Mouse (Mus musculus): ENCODE measurements around the gene F10. TPM values are rescaled to one million over a fixed set of nuclear protein-coding genes. Genes with fewer than 3 reads are reported as not detected.

Gene F10
- polyA plus RNA-seq (2012; fragmentation: generic; extraction: Trizol) = not detected

DNA sequence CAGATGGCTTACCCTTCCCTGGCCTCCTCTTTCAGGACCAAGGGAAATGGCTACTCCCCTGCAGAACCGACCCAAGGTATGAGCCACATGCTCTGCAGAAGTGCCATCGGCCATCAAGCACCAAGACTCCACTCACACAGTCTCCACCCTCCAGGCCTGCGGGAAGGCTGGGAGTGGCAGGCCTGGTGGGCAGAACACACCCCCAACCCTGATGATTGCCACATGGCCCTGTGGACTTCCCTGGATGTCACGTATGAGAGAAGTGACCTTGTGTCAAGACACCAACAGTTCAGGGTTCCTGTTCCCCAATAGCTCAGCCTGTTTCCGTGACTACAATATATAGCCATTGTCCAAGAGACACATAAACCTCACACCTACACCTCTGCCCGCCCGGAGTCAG is at the start of gene F10:
F10 (plus strand) TSS at position 294 of the 400 bp plus-strand sequence.
- H3K4me2 ChIP-seq (ENCODE audit: low read depth) = no peak within 1 kb of the TSS
- no peak within 1 kb of the TSS for H3ac ChIP-seq (ENCODE audit: control insufficient read depth, insufficient read length)
- TF ChIP-seq POLR2A (IDR thresholded peaks at IDR 0.05; ENCODE audit: insufficient read length, low read depth) (no peak), CEBPB (IDR thresholded peaks at IDR 0.05; ENCODE audit: insufficient read depth, poor library complexity, severe bottlenecking) (no peak), MAX (IDR thresholded peaks at IDR 0.05; ENCODE audit: low read depth) (no peak), E2F4 (IDR thresholded peaks at IDR 0.05; ENCODE audit: insufficient read depth) (no peak), USF1 (IDR thresholded peaks at IDR 0.05; ENCODE audit: low read depth) (no peak), TCF3 (IDR thresholded peaks at IDR 0.05; ENCODE audit: insufficient read length, low read depth) (no peak), MYOD1 (IDR thresholded peaks at IDR 0.05; ENCODE audit: control insufficient read depth in 1 of 3, insufficient read length in 2 of 3, low read depth in 2 of 3) (no peak), TCF12 (IDR thresholded peaks at IDR 0.05; ENCODE audit: insufficient read depth, poor library complexity, severe bottlenecking) (no peak)
- H3K27me3 ChIP-seq (ENCODE audit: control insufficient read depth, insufficient read depth, insufficient read length) = peaks cover 72% of the 10 kb centered on the region
- H3K79me2 ChIP-seq (ENCODE audit: control insufficient read depth, insufficient read depth) = no peaks in the 10 kb centered on the region
- H3K4me3 ChIP-seq = no peak within 1 kb of the TSS
- H3K36me3 ChIP-seq (ENCODE audit: control insufficient read depth, insufficient read depth) = no peaks in the 10 kb centered on the region

DNA sequence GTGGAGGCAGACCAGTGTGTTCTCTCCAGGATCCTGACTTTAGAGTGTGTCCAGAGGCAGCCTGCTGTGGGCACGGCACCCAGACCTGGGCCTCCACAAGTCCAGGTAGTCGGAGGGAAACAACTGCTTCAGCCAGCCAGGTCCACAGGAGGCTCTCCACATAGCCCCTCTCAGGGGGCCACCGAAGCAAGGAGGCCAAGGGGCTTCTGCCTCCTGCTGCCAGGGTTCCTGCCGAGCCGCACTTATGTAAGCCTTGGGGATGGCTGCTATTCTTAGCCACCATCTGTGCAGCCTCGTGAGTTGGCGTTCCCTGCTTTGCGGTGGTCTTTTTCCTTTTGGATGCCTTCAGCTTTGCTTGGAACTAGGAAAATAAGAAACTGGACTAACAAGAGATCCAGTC is 49.5 kb upstream of the F10 start:
- Histone ChIP-seq H3K4me2 (ENCODE audit: low read depth) (peak overlapping the region; percentile 12), H3K4me3 (no peak overlapping the region), H3K36me3 (ENCODE audit: control insufficient read depth, insufficient read depth) (no peaks in the 10 kb centered on the region)

DNA sequence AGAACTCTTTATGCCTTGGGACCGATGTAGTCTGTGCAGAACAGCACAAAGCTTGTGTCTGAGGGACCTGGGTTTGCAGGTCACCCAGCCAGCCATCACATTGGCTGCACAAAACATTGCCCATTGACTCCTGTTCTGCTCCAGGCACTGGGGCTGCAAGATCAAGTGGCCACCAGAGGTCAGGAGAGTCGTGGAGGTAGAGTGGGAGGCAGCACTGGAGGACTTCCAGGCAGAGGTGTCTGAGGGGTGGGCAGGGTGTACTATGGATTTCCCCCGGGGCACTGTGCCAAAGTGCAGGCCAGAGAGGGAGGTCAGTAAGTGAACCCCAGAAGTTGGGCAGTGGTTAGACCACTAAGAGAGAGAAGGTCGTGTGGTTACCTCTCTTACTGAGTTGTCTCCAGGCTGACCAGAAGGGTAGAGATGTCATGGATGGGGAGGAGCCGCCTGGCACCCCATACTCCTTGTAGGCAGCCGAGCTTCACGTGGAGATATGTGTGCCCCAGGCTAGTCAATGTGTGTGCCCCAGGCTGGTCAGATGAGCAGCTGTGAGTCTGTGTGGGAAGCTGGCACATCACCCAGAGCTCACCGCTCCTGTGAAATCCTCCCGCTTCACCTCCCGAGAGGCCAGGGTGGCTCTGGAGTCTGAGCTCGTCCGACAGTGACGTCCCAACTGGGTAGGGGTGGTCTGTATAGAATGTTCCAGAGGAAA is 48.2 kb upstream of the F10 start:
- Histone ChIP-seq H3K4me2 (ENCODE audit: low read depth) (no peak overlapping the region), H3K36me3 (ENCODE audit: control insufficient read depth, insufficient read depth) (no peaks in the 10 kb centered on the region), H3K79me2 (ENCODE audit: control insufficient read depth, insufficient read depth) (no peaks in the 10 kb centered on the region), H3K27me3 (ENCODE audit: control insufficient read depth, insufficient read depth, insufficient read length) (no peaks in the 10 kb centered on the region), H3K4me3 (no peak overlapping the region), H3ac (ENCODE audit: control insufficient read depth, insufficient read length) (no peak overlapping the region)
- no peak for TF ChIP-seq REST (IDR thresholded peaks at IDR 0.05; ENCODE audit: insufficient read depth, insufficient read length)
- no peak for TF ChIP-seq TCF12 (IDR thresholded peaks at IDR 0.05; ENCODE audit: insufficient read depth, poor library complexity, severe bottlenecking)
- no peak for TF ChIP-seq USF1 (IDR thresholded peaks at IDR 0.05; ENCODE audit: low read depth)
- TF ChIP-seq E2F4 (IDR thresholded peaks at IDR 0.05; ENCODE audit: insufficient read depth) = no peak
- TF ChIP-seq CEBPB (IDR thresholded peaks at IDR 0.05; ENCODE audit: insufficient read depth, poor library complexity, severe bottlenecking) = no peak
- peak in 1 of 3 experiments; percentile 50 for TF ChIP-seq MYOG (IDR thresholded peaks at IDR 0.05; ENCODE audit: control insufficient read depth in 1 of 3, insufficient read depth in 1 of 3, insufficient read length in 2 of 3, low read depth in 2 of 3)
- TF ChIP-seq MYOD1 (IDR thresholded peaks at IDR 0.05; ENCODE audit: control insufficient read depth in 1 of 3, insufficient read length in 2 of 3, low read depth in 2 of 3) = peak in 2 of 3 experiments; percentile 37 to 64

More for the DNA sequence above, 49.5 kb upstream of the F10 start:
- TF ChIP-seq REST (IDR thresholded peaks at IDR 0.05; ENCODE audit: insufficient read depth, insufficient read length) = no peak
- peak in 1 of 3 experiments; percentile 12 for TF ChIP-seq MYOD1 (IDR thresholded peaks at IDR 0.05; ENCODE audit: control insufficient read depth in 1 of 3, insufficient read length in 2 of 3, low read depth in 2 of 3)
- Histone ChIP-seq H3ac (ENCODE audit: control insufficient read depth, insufficient read length) (no peak overlapping the region), H3K79me2 (ENCODE audit: control insufficient read depth, insufficient read depth) (no peaks in the 10 kb centered on the region), H3K27me3 (ENCODE audit: control insufficient read depth, insufficient read depth, insufficient read length) (no peaks in the 10 kb centered on the region)

DNA sequence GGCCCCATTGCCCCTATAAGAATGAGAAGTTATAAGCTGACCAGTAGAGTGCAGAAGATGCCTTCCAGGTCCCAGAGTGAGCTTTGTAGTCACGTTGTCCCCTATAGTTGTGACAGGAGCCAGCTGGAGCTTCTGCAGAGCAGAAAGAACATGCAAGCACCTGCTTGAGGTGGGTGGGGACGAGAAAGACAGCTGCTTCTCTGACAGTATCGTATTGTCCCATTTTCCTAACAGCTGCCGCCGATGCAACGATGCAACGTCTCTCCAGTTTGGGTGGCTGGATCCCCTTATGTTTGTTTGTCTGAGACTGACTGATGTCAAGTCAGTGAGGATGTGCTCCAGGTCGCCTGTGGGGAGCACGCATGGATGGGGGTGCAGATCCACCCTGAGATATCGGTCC is 45.7 kb upstream of the F10 start:
- Histone ChIP-seq H3ac (ENCODE audit: control insufficient read depth, insufficient read length) (no peak overlapping the region), H3K36me3 (ENCODE audit: control insufficient read depth, insufficient read depth) (no peaks in the 10 kb centered on the region), H3K79me2 (ENCODE audit: control insufficient read depth, insufficient read depth) (no peaks in the 10 kb centered on the region), H3K4me2 (ENCODE audit: low read depth) (no peak overlapping the region), H3K27me3 (ENCODE audit: control insufficient read depth, insufficient read depth, insufficient read length) (no peaks in the 10 kb centered on the region), H3K4me3 (no peak overlapping the region)
- TF ChIP-seq E2F4 (IDR thresholded peaks at IDR 0.05; ENCODE audit: insufficient read depth) = no peak
- no peak for TF ChIP-seq POLR2AphosphoS2 (IDR thresholded peaks at IDR 0.05; ENCODE audit: insufficient read length, low read depth)
- peak; percentile 60 to 93 (median 78) for TF ChIP-seq MYOG (IDR thresholded peaks at IDR 0.05; ENCODE audit: control insufficient read depth in 1 of 3, insufficient read depth in 1 of 3, insufficient read length in 2 of 3, low read depth in 2 of 3)
- no peak for TF ChIP-seq USF1 (IDR thresholded peaks at IDR 0.05; ENCODE audit: low read depth)
- TF ChIP-seq REST (IDR thresholded peaks at IDR 0.05; ENCODE audit: insufficient read depth, insufficient read length) = no peak
- TF ChIP-seq TCF12 (IDR thresholded peaks at IDR 0.05; ENCODE audit: insufficient read depth, poor library complexity, severe bottlenecking) = peak; percentile 94
- TF ChIP-seq CEBPB (IDR thresholded peaks at IDR 0.05; ENCODE audit: insufficient read depth, poor library complexity, severe bottlenecking) = no peak
- TF ChIP-seq MYOD1 (IDR thresholded peaks at IDR 0.05; ENCODE audit: control insufficient read depth in 1 of 3, insufficient read length in 2 of 3, low read depth in 2 of 3) = peak; percentile 28 to 97 (median 85)
- TF ChIP-seq SRF (IDR thresholded peaks at IDR 0.05; ENCODE audit: control insufficient read depth, insufficient read length, low read depth) = no peak
- TF ChIP-seq MAX (IDR thresholded peaks at IDR 0.05; ENCODE audit: low read depth) = no peak
- TF ChIP-seq TCF3 (IDR thresholded peaks at IDR 0.05; ENCODE audit: insufficient read length, low read depth) = peak; percentile 82
- no peak for TF ChIP-seq POLR2A (IDR thresholded peaks at IDR 0.05; ENCODE audit: insufficient read length, low read depth)

DNA sequence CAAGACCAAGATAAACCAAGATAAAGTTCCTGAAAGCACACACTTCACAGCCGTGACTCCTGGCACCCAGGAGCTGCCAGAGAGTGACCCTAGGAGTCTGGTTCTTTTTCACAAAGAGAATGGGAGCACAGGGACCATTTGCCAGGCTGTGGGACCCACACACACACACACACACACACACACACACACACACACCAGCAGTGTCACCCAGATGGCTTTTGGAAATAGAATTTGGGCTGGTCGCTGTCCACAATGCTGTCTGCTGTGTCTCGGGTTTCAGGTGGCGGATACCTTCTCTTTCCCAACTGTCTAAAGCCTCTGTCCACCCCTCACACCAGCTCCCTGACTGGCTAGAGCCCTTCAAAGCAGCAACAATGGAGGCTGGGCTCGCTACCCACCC is 42.6 kb upstream of the F10 start:
- TF ChIP-seq USF1 (IDR thresholded peaks at IDR 0.05; ENCODE audit: low read depth) (no peak), TCF3 (IDR thresholded peaks at IDR 0.05; ENCODE audit: insufficient read length, low read depth) (no peak), POLR2A (IDR thresholded peaks at IDR 0.05; ENCODE audit: insufficient read length, low read depth) (no peak), REST (IDR thresholded peaks at IDR 0.05; ENCODE audit: insufficient read depth, insufficient read length) (no peak), POLR2AphosphoS2 (IDR thresholded peaks at IDR 0.05; ENCODE audit: insufficient read length, low read depth) (no peak), MYOG (IDR thresholded peaks at IDR 0.05; ENCODE audit: control insufficient read depth in 1 of 3, insufficient read depth in 1 of 3, insufficient read length in 2 of 3, low read depth in 2 of 3) (peak in 2 of 3 experiments; percentile 16 to 70), SRF (IDR thresholded peaks at IDR 0.05; ENCODE audit: control insufficient read depth, insufficient read length, low read depth) (no peak), CEBPB (IDR thresholded peaks at IDR 0.05; ENCODE audit: insufficient read depth, poor library complexity, severe bottlenecking) (no peak), TCF12 (IDR thresholded peaks at IDR 0.05; ENCODE audit: insufficient read depth, poor library complexity, severe bottlenecking) (peak; percentile 24), E2F4 (IDR thresholded peaks at IDR 0.05; ENCODE audit: insufficient read depth) (no peak), MAX (IDR thresholded peaks at IDR 0.05; ENCODE audit: low read depth) (no peak), MYOD1 (IDR thresholded peaks at IDR 0.05; ENCODE audit: control insufficient read depth in 1 of 3, insufficient read length in 2 of 3, low read depth in 2 of 3) (peak in 1 of 3 experiments; percentile 52)
- Histone ChIP-seq H3K4me2 (ENCODE audit: low read depth) (no peak overlapping the region), H3K36me3 (ENCODE audit: control insufficient read depth, insufficient read depth) (no peaks in the 10 kb centered on the region), H3K4me3 (no peak overlapping the region), H3K79me2 (ENCODE audit: control insufficient read depth, insufficient read depth) (no peaks in the 10 kb centered on the region), H3ac (ENCODE audit: control insufficient read depth, insufficient read length) (no peak overlapping the region), H3K27me3 (ENCODE audit: control insufficient read depth, insufficient read depth, insufficient read length) (no peaks in the 10 kb centered on the region)
